Mouse (Mus musculus) bone marrow macrophage, adult 2 months (primary cell): ENCODE results near the gene Thbs2.

Source experiments
- CTCF ChIP-seq: IDR thresholded peaks from 2 replicates; pipeline ENCODE4 v1.5.1; 2012; ENCODE audit warnings: low read depth, mild to moderate bottlenecking, low read length, moderate library complexity
- POLR2A ChIP-seq: IDR thresholded peaks from 2 replicates; pipeline ENCODE4 v1.6.1; 2012; ENCODE audit warnings: mild to moderate bottlenecking, low read depth, low read length, borderline replicate concordance

- TF ChIP-seq POLR2A (no peak), CTCF (no peak)
Measured at GRCm38 (mm10) chr17:14711032-14711431, 17.0 kb upstream of the Thbs2 start.
